Mouse (Mus musculus): ENCODE measurements around the gene Lbx2. TPM values are rescaled to one million over a fixed set of nuclear protein-coding genes. Genes with fewer than 3 reads are reported as not detected.
A peak's percentile ranks its signal among the peaks of the same experiment; 100 is the strongest.

Lbx2 gene
- polyA plus RNA-seq, 1 experiment from 2014 or later = not detected

DNA sequence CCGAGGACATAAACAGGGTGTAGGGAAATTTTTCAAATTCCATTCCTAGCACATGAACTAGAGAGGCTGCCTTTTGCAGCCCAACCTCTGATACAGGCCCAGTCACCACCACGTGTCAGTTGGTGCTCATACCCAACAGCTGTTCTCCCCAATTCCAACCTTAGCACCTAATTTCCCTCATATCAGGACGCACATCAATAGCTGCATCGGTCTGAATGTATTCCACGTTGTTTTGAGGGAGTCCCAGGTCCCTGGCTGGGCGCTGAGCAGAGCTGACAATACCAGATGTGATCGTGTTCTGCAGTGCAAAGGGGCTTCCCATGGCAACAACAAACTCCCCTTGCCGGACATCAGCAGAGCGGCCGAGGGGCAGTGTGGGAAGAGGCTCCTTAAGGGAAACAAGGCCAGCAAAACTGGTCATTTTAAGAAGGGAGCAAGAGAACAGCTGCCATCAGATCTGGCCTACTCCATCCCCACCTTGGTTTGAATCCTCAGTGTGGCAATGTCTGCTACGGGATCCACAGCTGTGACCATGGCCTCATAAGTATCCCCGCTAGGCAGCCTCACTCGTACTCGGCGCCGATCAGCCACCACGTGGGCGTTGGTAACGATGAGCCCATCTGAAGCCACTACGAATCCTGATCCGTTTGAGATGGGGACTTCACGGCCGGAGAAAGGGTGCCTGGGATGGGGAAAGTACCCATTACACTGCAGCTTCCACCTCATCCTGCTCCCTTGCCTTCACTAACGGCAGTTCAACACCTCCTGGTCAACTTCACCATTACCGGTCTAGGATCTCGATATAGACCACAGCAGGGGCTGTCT lies 32.8 kb upstream of the Lbx2 start:
- ATAC-seq = peak; percentile 2; the same call in 1 of the 2 replicates
- Histone ChIP-seq H3K4me1 (ENCODE audit: control insufficient read depth, insufficient read depth, low read depth, low read length) (peaks cover 24% of the 10 kb centered on the region), H3K27me3 (replicated peaks; ENCODE audit: control insufficient read depth, insufficient read depth, low read length) (no peaks in the 10 kb centered on the region), H3K4me2 (ENCODE audit: low read length) (peak overlapping the region; percentile 88), H3K27ac (ENCODE audit: low read depth, low read length) (peak overlapping the region; percentile 88), H3K9ac (ENCODE audit: low read depth, low read length) (peak overlapping the region; percentile 91), H3K36me3 (ENCODE audit: control insufficient read depth, insufficient read depth, low read length) (peaks cover 7% of the 10 kb centered on the region; the same call in 1 of the 2 replicates), H3K9me3 (ENCODE audit: control insufficient read depth, low read length) (no peaks in the 10 kb centered on the region), H3K4me3 (ENCODE audit: low read length) (peak overlapping the region; percentile 89)
- WGBS = 2% methylated on average over 26 of the region's 26 CpGs

DNA sequence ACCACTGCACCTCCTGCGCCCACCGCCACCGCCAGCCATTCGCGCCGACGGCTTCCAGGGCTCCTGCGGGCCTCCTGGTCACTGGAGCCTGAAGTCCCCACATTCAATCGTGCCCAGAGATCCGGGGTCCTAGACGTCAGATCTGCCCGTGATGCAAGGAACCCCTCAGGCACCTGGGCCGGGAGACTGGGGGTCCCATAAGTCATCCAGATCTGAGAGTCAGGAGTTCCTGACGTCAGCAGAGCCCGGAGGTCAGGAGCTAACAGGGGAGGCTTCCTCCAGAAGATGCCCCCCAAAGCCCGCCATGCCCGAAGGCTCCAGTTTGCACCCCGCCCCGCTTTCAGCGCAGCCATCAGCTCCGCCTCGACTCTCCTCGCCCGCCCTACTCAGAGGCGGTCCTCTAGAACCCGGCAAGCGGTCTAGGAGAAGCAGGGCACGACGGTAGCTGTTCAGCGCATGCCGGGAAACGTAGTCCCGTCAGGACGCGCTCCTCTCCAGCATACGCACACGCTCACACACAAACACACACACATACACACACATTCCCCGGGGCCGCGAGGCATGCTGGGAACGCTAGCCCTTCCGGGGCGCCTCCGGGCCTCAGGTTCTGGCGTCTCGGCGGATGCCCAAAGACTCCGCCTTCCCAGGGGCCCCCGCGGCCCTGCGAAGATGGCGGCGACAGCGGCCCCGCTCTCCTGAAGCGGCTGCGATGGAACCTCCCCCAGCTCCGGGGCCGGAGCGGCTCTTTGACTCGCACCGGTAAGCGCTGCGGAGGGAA lies 31.9 kb upstream of the Lbx2 start, which contains the start of gene Aup1:
Gene Aup1, plus strand, starts transcription at position 448 of the 778 bp plus-strand sequence.
- no peaks in the 10 kb centered on the region for H3K27me3 ChIP-seq (replicated peaks; ENCODE audit: control insufficient read depth, insufficient read depth, low read length)
- peak within 1 kb of the TSS; percentile 91 for H3K9ac ChIP-seq (ENCODE audit: low read depth, low read length)
- H3K9me3 ChIP-seq (ENCODE audit: control insufficient read depth, low read length) = no peaks in the 10 kb centered on the region
- H3K4me1 ChIP-seq (ENCODE audit: control insufficient read depth, insufficient read depth, low read depth, low read length) = peaks cover 24% of the 10 kb centered on the region
- peak within 1 kb of the TSS; percentile 88 for H3K27ac ChIP-seq (ENCODE audit: low read depth, low read length)
- WGBS = under 1% methylated on average over 59 of the region's 64 CpGs
- peak within 1 kb of the TSS; percentile 88 for H3K4me2 ChIP-seq (ENCODE audit: low read length)
- peak within 1 kb of the TSS; percentile 89 for H3K4me3 ChIP-seq (ENCODE audit: low read length)
- H3K36me3 ChIP-seq (ENCODE audit: control insufficient read depth, insufficient read depth, low read length) = peaks cover 7% of the 10 kb centered on the region; the same call in 1 of the 2 replicates
- ATAC-seq = peak; percentile 98

DNA sequence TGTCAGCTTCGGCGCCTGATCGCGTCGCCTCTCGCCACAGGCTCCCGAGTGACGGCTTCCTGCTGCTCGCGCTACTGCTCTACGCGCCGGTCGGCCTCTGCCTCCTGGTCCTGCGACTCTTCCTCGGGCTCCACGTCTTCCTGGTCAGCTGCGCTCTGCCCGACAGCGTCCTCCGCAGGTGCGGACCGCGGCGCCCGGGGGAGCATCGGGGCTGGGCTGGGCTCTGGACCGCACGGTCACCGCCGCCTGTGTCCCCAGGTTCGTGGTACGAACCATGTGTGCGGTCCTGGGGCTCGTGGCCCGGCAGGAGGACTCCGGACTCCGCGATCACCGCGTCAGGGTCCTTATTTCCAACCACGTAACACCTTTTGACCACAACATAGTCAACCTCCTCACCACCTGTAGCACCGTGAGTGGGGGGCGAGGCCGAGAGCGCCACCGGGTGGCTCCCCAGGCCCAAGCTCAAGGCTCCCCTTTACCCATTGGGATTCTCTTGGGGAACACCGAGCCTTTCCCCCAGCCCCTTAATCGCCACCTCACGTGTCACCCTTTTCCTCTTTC lies 31.2 kb upstream of the Lbx2 start, which contains the start of gene Htra2:
Gene Htra2, minus strand, starts transcription at position 403 of the 561 bp plus-strand sequence.
- peak within 1 kb of the TSS; percentile 89 for H3K4me3 ChIP-seq (ENCODE audit: low read length)
- no peak; the same call in 1 of the 2 replicates for ATAC-seq
- H3K27ac ChIP-seq (ENCODE audit: low read depth, low read length) = peak within 1 kb of the TSS; percentile 88
- peak within 1 kb of the TSS; percentile 91 for H3K9ac ChIP-seq (ENCODE audit: low read depth, low read length)
- H3K9me3 ChIP-seq (ENCODE audit: control insufficient read depth, low read length) = no peaks in the 10 kb centered on the region
- peaks cover 24% of the 10 kb centered on the region for H3K4me1 ChIP-seq (ENCODE audit: control insufficient read depth, insufficient read depth, low read depth, low read length)
- 1% methylated on average over 50 of the region's 50 CpGs for WGBS
- H3K4me2 ChIP-seq (ENCODE audit: low read length) = peak within 1 kb of the TSS; percentile 88
- no peaks in the 10 kb centered on the region for H3K27me3 ChIP-seq (replicated peaks; ENCODE audit: control insufficient read depth, insufficient read depth, low read length)
- H3K36me3 ChIP-seq (ENCODE audit: control insufficient read depth, insufficient read depth, low read length) = peaks cover 7% of the 10 kb centered on the region; the same call in 1 of the 2 replicates

DNA sequence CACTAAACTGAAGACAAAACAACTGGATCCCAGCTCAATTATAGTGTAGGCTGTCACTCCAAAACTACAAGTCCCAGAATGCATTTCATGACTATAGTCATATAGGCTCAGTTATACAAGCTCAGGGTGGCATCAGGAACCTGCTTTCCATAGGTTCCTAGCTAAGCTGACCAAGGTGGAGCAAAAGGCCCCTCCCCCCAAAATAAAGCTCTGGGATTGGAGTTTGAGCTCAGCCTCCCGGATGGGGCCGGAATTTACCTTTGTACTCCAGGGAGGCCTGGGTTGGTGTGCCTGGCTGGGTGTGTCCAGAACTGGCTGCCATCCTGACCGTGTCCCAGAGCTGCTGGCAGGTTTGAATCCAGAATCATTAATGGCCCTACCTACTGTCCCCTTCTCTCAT lies 28.4 kb upstream of the Lbx2 start, which contains the start of gene Dqx1:
Gene Dqx1, plus strand, starts transcription at position 55 of the 400 bp plus-strand sequence.
- Histone ChIP-seq H3K27me3 (replicated peaks; ENCODE audit: control insufficient read depth, insufficient read depth, low read length) (peaks cover 10% of the 10 kb centered on the region), H3K4me1 (ENCODE audit: control insufficient read depth, insufficient read depth, low read depth, low read length) (peaks cover 19% of the 10 kb centered on the region), H3K4me2 (ENCODE audit: low read length) (no peak within 1 kb of the TSS), H3K36me3 (ENCODE audit: control insufficient read depth, insufficient read depth, low read length) (peaks cover 5% of the 10 kb centered on the region; the same call in 1 of the 2 replicates), H3K27ac (ENCODE audit: low read depth, low read length) (no peak within 1 kb of the TSS), H3K4me3 (ENCODE audit: low read length) (no peak within 1 kb of the TSS), H3K9ac (ENCODE audit: low read depth, low read length) (no peak within 1 kb of the TSS), H3K9me3 (ENCODE audit: control insufficient read depth, low read length) (no peaks in the 10 kb centered on the region)
- WGBS = 60% methylated on average over 3 of the region's 3 CpGs
- no peak for ATAC-seq

DNA sequence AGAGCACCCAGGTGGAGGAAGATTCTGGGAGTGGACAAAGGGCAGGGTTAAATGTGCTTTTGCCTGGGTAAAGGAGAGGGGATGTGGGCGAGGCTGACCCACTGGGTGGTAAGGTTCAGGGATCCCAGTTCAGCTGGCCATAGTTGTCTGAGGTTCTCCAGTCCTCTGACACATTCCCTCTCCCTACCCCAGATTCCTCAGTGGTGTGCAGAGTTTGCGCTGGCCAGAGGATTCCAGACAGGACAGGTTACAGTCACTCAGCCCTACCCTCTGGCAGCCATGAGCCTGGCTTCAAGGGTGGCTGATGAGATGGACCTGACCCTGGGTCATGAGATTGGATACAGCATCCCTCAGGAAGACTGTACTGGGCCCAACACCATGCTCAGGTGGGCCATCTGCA lies 27.4 kb upstream of the Lbx2 start:
- no peak overlapping the region for H3K4me2 ChIP-seq (ENCODE audit: low read length)
- peaks cover 5% of the 10 kb centered on the region; the same call in 1 of the 2 replicates for H3K36me3 ChIP-seq (ENCODE audit: control insufficient read depth, insufficient read depth, low read length)
- peaks cover 13% of the 10 kb centered on the region for H3K4me1 ChIP-seq (ENCODE audit: control insufficient read depth, insufficient read depth, low read depth, low read length)
- H3K9ac ChIP-seq (ENCODE audit: low read depth, low read length) = no peak overlapping the region
- no peak for ATAC-seq
- WGBS = 88% methylated on average over 2 of the region's 2 CpGs
- H3K9me3 ChIP-seq (ENCODE audit: control insufficient read depth, low read length) = no peaks in the 10 kb centered on the region
- H3K4me3 ChIP-seq (ENCODE audit: low read length) = no peak overlapping the region
- no peak overlapping the region for H3K27ac ChIP-seq (ENCODE audit: low read depth, low read length)
- peaks cover 20% of the 10 kb centered on the region for H3K27me3 ChIP-seq (replicated peaks; ENCODE audit: control insufficient read depth, insufficient read depth, low read length)

DNA sequence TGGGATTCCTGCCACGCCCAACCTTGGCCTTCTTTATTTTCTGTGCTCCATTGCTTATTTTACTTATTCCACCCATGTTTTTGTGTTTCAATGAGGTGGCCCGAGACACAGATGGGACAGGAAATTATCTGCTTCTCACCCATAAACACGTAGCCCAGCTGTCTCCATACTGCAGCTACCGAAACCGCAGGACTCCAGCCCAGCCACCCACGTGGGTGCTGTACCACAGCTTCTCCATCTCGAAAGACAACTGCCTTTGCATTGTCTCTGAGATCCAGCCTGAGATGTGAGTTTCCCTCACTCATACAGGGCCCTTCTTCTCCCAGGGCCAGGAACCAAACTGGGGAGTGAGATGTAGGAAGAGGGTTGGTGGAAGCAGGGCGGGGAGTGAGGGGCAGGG lies 20.2 kb upstream of the Lbx2 start:
- Histone ChIP-seq H3K36me3 (ENCODE audit: control insufficient read depth, insufficient read depth, low read length) (no peaks in the 10 kb centered on the region), H3K27me3 (replicated peaks; ENCODE audit: control insufficient read depth, insufficient read depth, low read length) (peaks cover 70% of the 10 kb centered on the region), H3K4me1 (ENCODE audit: control insufficient read depth, insufficient read depth, low read depth, low read length) (peaks cover 7% of the 10 kb centered on the region; the same call in 1 of the 2 replicates), H3K9ac (ENCODE audit: low read depth, low read length) (no peak overlapping the region), H3K4me2 (ENCODE audit: low read length) (no peak overlapping the region), H3K9me3 (ENCODE audit: control insufficient read depth, low read length) (no peaks in the 10 kb centered on the region), H3K27ac (ENCODE audit: low read depth, low read length) (no peak overlapping the region), H3K4me3 (ENCODE audit: low read length) (no peak overlapping the region)
- 39% methylated on average over 8 of the region's 8 CpGs for WGBS
- no peak for ATAC-seq

DNA sequence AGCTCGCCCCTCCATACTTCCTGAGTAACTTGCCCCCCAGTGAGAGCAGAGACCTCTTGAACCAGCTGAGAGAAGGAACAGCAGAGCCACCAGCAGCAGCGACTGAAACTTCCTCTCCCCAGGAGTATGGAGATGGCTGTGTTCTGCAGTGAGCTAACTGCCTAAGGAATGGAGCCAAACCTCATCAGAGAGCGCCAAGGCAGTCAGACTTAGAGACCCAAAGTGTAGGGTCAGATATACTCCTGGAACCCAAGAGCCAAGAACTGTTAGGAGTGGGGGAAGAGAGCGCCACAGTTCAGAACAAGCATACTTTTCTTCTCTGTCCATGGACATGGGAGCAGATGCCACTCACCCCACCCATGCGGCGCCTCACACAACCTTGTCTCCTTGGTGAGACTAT lies 19.7 kb upstream of the Lbx2 start:
- Histone ChIP-seq H3K9ac (ENCODE audit: low read depth, low read length) (no peak overlapping the region), H3K27ac (ENCODE audit: low read depth, low read length) (no peak overlapping the region), H3K4me3 (ENCODE audit: low read length) (no peak overlapping the region), H3K9me3 (ENCODE audit: control insufficient read depth, low read length) (no peaks in the 10 kb centered on the region), H3K27me3 (replicated peaks; ENCODE audit: control insufficient read depth, insufficient read depth, low read length) (peaks cover 75% of the 10 kb centered on the region), H3K4me2 (ENCODE audit: low read length) (no peak overlapping the region), H3K4me1 (ENCODE audit: control insufficient read depth, insufficient read depth, low read depth, low read length) (peaks cover 7% of the 10 kb centered on the region; the same call in 1 of the 2 replicates), H3K36me3 (ENCODE audit: control insufficient read depth, insufficient read depth, low read length) (no peaks in the 10 kb centered on the region)
- 26% methylated on average over 6 of the region's 6 CpGs for WGBS
- ATAC-seq = no peak

GRCm38 (mm10) chr6:83068221-83068620 lies 17.9 kb upstream of the Lbx2 start:
- Histone ChIP-seq H3K9me3 (ENCODE audit: control insufficient read depth, low read length) (no peaks in the 10 kb centered on the region), H3K4me1 (ENCODE audit: control insufficient read depth, insufficient read depth, low read depth, low read length) (peaks cover 7% of the 10 kb centered on the region; the same call in 1 of the 2 replicates), H3K36me3 (ENCODE audit: control insufficient read depth, insufficient read depth, low read length) (no peaks in the 10 kb centered on the region), H3K4me3 (ENCODE audit: low read length) (no peak overlapping the region), H3K9ac (ENCODE audit: low read depth, low read length) (no peak overlapping the region), H3K27me3 (replicated peaks; ENCODE audit: control insufficient read depth, insufficient read depth, low read length) (peaks cover 72% of the 10 kb centered on the region), H3K27ac (ENCODE audit: low read depth, low read length) (no peak overlapping the region), H3K4me2 (ENCODE audit: low read length) (no peak overlapping the region)
- WGBS = 2% methylated on average over 8 of the region's 8 CpGs
- ATAC-seq = no peak
